Mouse (Mus musculus): ENCODE measurements around the gene Ybx3. TPM values are rescaled to one million over a fixed set of nuclear protein-coding genes. Genes with fewer than 3 reads are reported as not detected.

Ybx3 gene
- polyA plus RNA-seq, 1 experiment from 2014 or later: 65.9 TPM

DNA sequence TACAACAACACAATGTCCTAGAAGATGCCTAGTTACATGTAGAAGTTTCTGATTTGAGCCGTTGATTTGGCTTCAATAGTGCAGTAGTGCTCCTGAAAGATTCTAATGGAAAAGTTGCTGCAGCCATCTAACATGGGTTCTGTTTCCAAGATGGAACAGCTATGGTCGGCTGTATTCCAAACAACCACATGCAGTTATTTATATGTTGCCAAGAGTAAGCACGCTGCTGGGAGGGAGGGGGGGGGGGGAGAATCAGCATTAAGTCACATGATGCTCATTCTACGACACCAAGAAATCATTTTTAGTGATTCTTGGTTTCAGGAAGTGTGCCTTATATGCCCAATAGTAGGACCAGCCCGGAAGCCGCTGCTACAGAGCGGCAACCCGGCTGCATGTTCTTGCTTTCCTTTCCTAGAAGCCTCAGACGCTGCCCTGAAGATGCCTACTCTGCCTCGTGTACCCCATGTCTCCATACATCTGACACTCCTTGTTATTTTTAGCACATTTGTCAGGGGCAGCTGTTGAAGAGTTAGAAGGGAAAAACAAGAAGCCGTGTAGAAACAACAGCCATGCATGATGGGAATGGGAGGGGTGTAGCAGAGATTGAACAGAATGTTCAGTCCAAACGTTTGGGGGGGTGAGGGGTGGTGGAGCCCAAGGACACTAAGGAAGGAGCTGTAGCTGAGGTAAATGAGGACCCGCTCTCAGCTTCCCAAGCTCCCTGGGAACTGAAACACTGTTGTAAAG, 13.5 kb downstream of the Ybx3 start:
- 84% methylated on average over 13 of the region's 13 CpGs for WGBS
- no peak for TF ChIP-seq CTCF (IDR thresholded peaks at IDR 0.05; ENCODE audit: low read depth)
- H3K36me3 ChIP-seq (ENCODE audit: insufficient read depth, low read length): peaks cover 31% of the 10 kb centered on the region; the same call in 1 of the 2 replicates

DNA sequence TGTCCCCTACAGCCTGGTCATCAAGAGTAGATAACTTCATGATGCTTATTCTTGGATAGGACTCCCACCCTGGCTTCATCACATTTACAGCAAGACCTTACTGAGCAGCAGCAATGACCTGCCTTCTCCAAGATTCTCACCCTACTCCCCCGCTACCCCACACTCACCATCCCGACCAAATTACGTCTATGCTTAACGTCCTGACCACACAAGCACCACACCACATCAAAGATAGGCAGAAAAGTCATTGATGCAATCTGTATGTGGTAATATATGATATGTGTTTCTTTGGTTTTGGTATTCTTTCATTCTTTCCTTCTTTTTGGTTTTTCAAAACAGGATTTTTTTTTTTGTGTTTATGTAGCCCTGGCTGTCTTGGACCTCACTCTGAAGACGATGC, 15.1 kb downstream of the Ybx3 start:
- no peak for TF ChIP-seq CTCF (IDR thresholded peaks at IDR 0.05; ENCODE audit: low read depth)
- H3K4me2 ChIP-seq (ENCODE audit: low read length): no peak overlapping the region
- DNase-seq (ENCODE audit: low spot score) (no peak), ATAC-seq (replicated peaks; ENCODE audit: low FRiP score, low read depth) (no peak)
- no peaks in the 10 kb centered on the region for H3K27me3 ChIP-seq (ENCODE audit: insufficient read depth, low read length)
- 0 out of 2 replicates have a peak, but pooled peaks cover 4% of the 10 kb centered on the region for H3K4me1 ChIP-seq (replicated peaks; ENCODE audit: insufficient read depth, low read length)
- peaks cover 17% of the 10 kb centered on the region; the same call in 1 of the 2 replicates for H3K36me3 ChIP-seq (ENCODE audit: insufficient read depth, low read length)
- H3K9me3 ChIP-seq (replicated peaks; ENCODE audit: low read length): no peaks in the 10 kb centered on the region
- 73% methylated on average over 5 of the region's 5 CpGs for WGBS
- H3K9ac ChIP-seq (ENCODE audit: low read depth, low read length): no peak overlapping the region
- no peak overlapping the region for H3K4me3 ChIP-seq (replicated peaks; ENCODE audit: low read depth, low read length)
- H3K27ac ChIP-seq: no peak overlapping the region

More for the DNA sequence above, 13.5 kb downstream of the Ybx3 start:
- H3K4me2 ChIP-seq (ENCODE audit: low read length): no peak overlapping the region
- no peaks in the 10 kb centered on the region for H3K9me3 ChIP-seq (replicated peaks; ENCODE audit: low read length)
- H3K4me1 ChIP-seq (replicated peaks; ENCODE audit: insufficient read depth, low read length): 0 out of 2 replicates have a peak, but pooled peaks cover 4% of the 10 kb centered on the region
- no peak for ATAC-seq (replicated peaks; ENCODE audit: low FRiP score, low read depth)
- H3K4me3 ChIP-seq (replicated peaks; ENCODE audit: low read depth, low read length): no peak overlapping the region
- H3K27me3 ChIP-seq (ENCODE audit: insufficient read depth, low read length): no peaks in the 10 kb centered on the region
- no peak overlapping the region for H3K27ac ChIP-seq
- no peak for DNase-seq (ENCODE audit: low spot score)
- H3K9ac ChIP-seq (ENCODE audit: low read depth, low read length): no peak overlapping the region

DNA sequence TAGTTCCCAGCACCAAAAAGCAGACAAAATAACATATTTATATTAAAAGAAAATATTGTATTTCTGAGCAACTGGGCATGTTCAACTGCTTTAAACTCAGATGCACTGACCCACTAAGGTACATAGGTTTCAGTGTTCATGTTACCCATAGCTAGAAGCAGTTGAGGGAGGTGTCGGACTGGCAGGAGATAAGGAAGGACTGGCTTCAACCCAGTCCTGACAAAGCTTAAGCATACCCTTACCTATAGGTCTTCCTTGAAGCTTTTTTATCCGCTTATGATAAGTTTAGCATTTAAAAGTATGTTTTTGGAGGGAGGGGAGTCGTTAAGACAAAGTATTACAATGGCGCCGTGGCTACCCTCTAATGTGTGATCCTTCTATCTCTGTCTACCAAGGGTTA, 17.5 kb downstream of the Ybx3 start:
- Histone ChIP-seq H3K4me3 (replicated peaks; ENCODE audit: low read depth, low read length) (no peak overlapping the region), H3K4me2 (ENCODE audit: low read length) (no peak overlapping the region), H3K9ac (ENCODE audit: low read depth, low read length) (no peak overlapping the region), H3K27me3 (ENCODE audit: insufficient read depth, low read length) (no peaks in the 10 kb centered on the region), H3K36me3 (ENCODE audit: insufficient read depth, low read length) (peaks cover 7% of the 10 kb centered on the region), H3K4me1 (replicated peaks; ENCODE audit: insufficient read depth, low read length) (0 out of 2 replicates have a peak, but pooled peaks cover 4% of the 10 kb centered on the region), H3K27ac (no peak overlapping the region), H3K9me3 (replicated peaks; ENCODE audit: low read length) (no peaks in the 10 kb centered on the region)
- ATAC-seq (replicated peaks; ENCODE audit: low FRiP score, low read depth): no peak
- WGBS: 96% methylated on average over 5 of the region's 5 CpGs
- no peak for TF ChIP-seq CTCF (IDR thresholded peaks at IDR 0.05; ENCODE audit: low read depth)
- DNase-seq (ENCODE audit: low spot score): no peak

DNA sequence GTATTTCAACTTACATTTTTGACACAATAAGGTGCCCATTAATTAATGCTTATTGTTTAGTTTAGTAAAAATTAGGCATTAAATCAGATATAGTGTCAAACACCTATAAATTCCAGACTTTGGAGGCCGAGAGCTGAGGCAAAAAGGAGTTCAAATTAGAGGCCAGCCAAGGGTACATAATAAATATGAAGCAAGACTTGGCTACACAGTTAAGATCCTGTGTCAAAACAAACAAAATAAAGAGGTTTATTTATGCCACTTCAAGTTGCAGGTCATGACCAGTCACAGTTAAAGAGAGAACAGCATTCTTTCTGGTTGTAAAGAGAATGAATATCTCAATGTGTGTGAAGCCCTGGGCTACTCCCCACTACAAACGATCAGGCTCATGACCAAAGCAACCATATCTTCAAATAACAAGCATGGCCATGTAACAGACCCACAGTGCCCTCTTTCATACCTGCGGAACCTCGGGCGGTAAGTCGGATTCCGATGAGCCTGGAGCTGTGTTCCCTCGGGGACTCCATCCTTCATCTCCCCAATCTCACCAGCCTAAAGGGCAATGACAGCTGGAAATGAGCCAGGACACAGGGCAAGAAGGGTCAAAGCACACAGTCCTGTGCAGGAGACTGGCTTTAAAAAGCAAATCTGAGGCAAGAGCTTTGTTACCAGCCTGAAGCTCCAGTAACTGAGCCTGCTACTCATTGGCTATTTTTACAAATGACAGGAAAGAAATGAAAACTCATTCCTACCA, 18.2 kb downstream of the Ybx3 start:
- Histone ChIP-seq H3K27ac (no peak overlapping the region), H3K4me1 (replicated peaks; ENCODE audit: insufficient read depth, low read length) (0 out of 2 replicates have a peak, but pooled peaks cover 4% of the 10 kb centered on the region), H3K27me3 (ENCODE audit: insufficient read depth, low read length) (no peaks in the 10 kb centered on the region), H3K4me2 (ENCODE audit: low read length) (no peak overlapping the region), H3K9me3 (replicated peaks; ENCODE audit: low read length) (no peaks in the 10 kb centered on the region), H3K36me3 (ENCODE audit: insufficient read depth, low read length) (peaks cover 8% of the 10 kb centered on the region; the same call in 1 of the 2 replicates), H3K9ac (ENCODE audit: low read depth, low read length) (no peak overlapping the region), H3K4me3 (replicated peaks; ENCODE audit: low read depth, low read length) (no peak overlapping the region)
- no peak for TF ChIP-seq CTCF (IDR thresholded peaks at IDR 0.05; ENCODE audit: low read depth)
- DNase-seq (ENCODE audit: low spot score) (peak; percentile 79), ATAC-seq (replicated peaks; ENCODE audit: low FRiP score, low read depth) (no peak)
- 26% methylated on average over 8 of the region's 8 CpGs for WGBS

DNA sequence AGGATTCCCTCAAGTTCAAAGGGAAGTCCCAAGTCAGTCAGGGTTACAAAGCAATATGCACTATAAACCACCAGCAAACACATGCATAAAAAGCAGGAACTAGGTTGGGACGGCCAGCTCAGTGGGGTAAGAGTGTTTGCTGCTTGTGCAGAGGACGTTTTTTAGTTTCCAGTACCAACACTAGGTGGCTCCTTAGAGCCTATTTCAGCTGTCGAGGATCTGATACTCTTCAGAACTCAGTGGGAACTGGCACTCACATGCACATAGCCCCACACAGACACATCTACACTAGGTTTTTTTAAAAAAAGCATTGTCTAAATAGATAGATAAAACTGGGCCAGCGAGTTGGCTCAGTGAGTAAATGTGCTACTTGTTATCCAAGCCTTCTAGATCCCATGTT, 21.2 kb downstream of the Ybx3 start:
- H3K9me3 ChIP-seq (replicated peaks; ENCODE audit: low read length): no peaks in the 10 kb centered on the region
- TF ChIP-seq CTCF (IDR thresholded peaks at IDR 0.05; ENCODE audit: low read depth): peak; percentile 73

DNA sequence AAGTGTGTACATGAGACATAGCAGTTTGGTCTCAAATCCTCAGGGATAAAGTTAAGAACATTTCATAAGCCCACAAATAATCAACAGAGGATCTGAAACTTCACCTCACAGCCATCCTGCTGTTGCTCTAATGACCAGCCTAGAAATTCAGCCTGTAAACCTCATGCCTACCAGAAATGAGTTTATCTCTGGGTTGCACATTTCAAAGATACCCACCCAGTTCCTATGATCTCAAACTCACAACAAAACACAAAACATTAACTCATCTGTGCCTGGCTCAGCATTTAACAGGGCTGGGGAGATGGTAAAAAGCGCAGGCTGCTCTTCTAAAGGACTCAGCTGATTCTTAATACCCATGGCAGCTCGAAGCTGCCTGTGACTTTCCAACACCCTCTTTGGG, 23.9 kb downstream of the Ybx3 start:
- TF ChIP-seq CTCF (IDR thresholded peaks at IDR 0.05; ENCODE audit: low read depth): no peak
- WGBS: 95% methylated on average over 2 of the region's 2 CpGs
- H3K9ac ChIP-seq (ENCODE audit: low read depth, low read length): no peak overlapping the region
- DNase-seq (ENCODE audit: low spot score) (no peak), ATAC-seq (replicated peaks; ENCODE audit: low FRiP score, low read depth) (no peak)
- H3K36me3 ChIP-seq (ENCODE audit: insufficient read depth, low read length): peaks cover 21% of the 10 kb centered on the region
- H3K4me1 ChIP-seq (replicated peaks; ENCODE audit: insufficient read depth, low read length): no peaks in the 10 kb centered on the region
- H3K4me3 ChIP-seq (replicated peaks; ENCODE audit: low read depth, low read length): no peak overlapping the region
- no peaks in the 10 kb centered on the region for H3K9me3 ChIP-seq (replicated peaks; ENCODE audit: low read length)
- no peak overlapping the region for H3K27ac ChIP-seq
- no peak overlapping the region for H3K4me2 ChIP-seq (ENCODE audit: low read length)
- no peaks in the 10 kb centered on the region for H3K27me3 ChIP-seq (ENCODE audit: insufficient read depth, low read length)

More for the DNA sequence above, 21.2 kb downstream of the Ybx3 start:
- ATAC-seq (replicated peaks; ENCODE audit: low FRiP score, low read depth) (0 out of 2 replicates have a peak, but pooled peaks have one; percentile 34), DNase-seq (ENCODE audit: low spot score) (peak; percentile 77)
- H3K27me3 ChIP-seq (ENCODE audit: insufficient read depth, low read length): no peaks in the 10 kb centered on the region
- H3K4me2 ChIP-seq (ENCODE audit: low read length): no peak overlapping the region
- WGBS: 36% methylated on average over 4 of the region's 4 CpGs
- H3K27ac ChIP-seq: no peak overlapping the region
- 0 out of 2 replicates have a peak, but pooled peaks cover 4% of the 10 kb centered on the region for H3K4me1 ChIP-seq (replicated peaks; ENCODE audit: insufficient read depth, low read length)
- H3K4me3 ChIP-seq (replicated peaks; ENCODE audit: low read depth, low read length): no peak overlapping the region
- H3K9ac ChIP-seq (ENCODE audit: low read depth, low read length): no peak overlapping the region
- H3K36me3 ChIP-seq (ENCODE audit: insufficient read depth, low read length): peaks cover 21% of the 10 kb centered on the region

Data from kidney, postnatal 0 days (tissue).